Mouse (Mus musculus): ENCODE measurements around the gene Pcsk5. TPM values are rescaled to one million over a fixed set of nuclear protein-coding genes. Genes with fewer than 3 reads are reported as not detected.

Pcsk5 gene
- total RNA-seq, 2 experiments from 2014 or later = 2.6 to 2.9 TPM

GRCm38 (mm10) chr19:17815062-17815461 is 22.4 kb downstream of the Pcsk5 start:
- no peak for DNase-seq (ENCODE audit: low spot score)
- intact Hi-C loops (cut with DNase I) = no loop called here

GRCm38 (mm10) chr19:17813449-17813990 is 23.9 kb downstream of the Pcsk5 start:
- intact Hi-C loops (cut with DNase I) = no loop called here
- DNase-seq (ENCODE audit: low spot score) = no peak

GRCm38 (mm10) chr19:17812661-17813060 is 24.8 kb downstream of the Pcsk5 start:
- DNase-seq (ENCODE audit: low spot score) = no peak
- intact Hi-C loops (cut with DNase I) = no loop called here

DNA sequence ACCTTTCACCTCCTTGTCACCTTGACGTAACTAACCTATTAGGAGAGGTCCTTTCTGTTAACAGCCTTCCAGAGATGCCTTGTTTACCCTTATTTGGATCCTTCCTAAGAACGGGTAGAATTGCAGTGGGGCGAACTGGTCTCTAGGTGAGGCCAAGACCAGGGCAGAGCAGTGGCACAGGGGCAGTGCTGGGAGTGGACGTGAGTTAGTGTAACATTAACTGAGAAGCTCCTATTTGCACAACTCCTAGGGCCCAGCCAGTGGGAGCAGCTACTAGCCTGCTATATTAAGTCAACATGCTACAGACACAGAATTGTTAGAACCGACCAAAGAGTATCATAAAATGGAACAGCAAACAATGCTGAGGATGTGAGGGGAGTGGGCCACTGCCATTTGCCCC is 30.8 kb downstream of the Pcsk5 start:
- intact Hi-C loops (cut with DNase I) = no loop called here
- DNase-seq (ENCODE audit: low spot score) = no peak

DNA sequence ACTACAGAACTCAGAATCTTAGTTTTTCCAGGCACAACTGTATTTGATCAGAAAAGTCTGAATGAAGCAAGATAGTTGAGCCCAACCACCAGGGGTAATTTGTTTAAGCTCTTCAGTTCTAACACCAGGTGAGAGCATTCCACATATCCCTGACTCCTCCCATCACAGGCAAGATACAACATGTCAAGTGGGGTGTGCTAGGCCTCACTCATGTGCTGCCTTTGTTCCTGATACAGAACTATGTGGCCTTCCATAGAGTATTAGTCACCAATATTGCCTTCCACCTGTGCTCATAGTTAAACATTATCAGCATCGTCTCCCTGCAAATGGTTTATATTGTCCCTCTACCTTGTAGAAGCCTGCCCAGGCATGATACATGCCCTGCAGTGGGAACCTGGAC is 36.6 kb downstream of the Pcsk5 start:
- no peak for DNase-seq (ENCODE audit: low spot score)
- intact Hi-C loops (cut with DNase I) = no loop called here

GRCm38 (mm10) chr19:17799419-17800185 is 37.8 kb downstream of the Pcsk5 start:
- intact Hi-C loops (cut with DNase I) = no loop called here
- DNase-seq (ENCODE audit: low spot score) = no peak

DNA sequence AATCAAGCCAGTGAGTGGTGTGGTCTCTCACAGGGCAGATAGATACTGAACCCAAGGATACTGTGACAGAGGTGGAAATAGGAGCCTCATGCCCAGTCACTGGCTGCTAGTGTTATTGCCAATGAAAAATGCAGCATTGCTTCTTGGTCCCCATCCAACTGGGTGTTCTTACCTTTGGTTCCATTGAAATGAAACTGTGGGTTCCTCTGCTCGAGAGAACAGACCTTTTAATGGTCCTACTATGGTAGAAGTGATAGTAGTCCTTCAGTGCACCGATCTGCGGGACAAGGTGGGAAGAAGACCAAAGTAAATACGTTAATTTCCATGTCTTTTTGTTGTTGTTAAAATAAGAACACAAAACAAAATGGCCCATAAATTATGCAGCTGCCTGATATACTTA is 44.0 kb downstream of the Pcsk5 start:
- intact Hi-C loops (cut with DNase I) = no loop called here
- DNase-seq (ENCODE audit: low spot score) = no peak

GRCm38 (mm10) chr19:17791485-17792052 is 45.9 kb downstream of the Pcsk5 start:
- intact Hi-C loops (cut with DNase I) = no loop called here
- DNase-seq (ENCODE audit: low spot score) = no peak

GRCm38 (mm10) chr19:17788617-17789317 is 48.7 kb downstream of the Pcsk5 start:
- intact Hi-C loops (cut with DNase I) = no loop called here
- no peak for DNase-seq (ENCODE audit: low spot score)

- DNase-seq (ENCODE audit: low spot score) = no peak
- intact Hi-C loops (cut with DNase I) = no loop called here
These were observed 50.7 kb downstream of the Pcsk5 start for GRCm38 (mm10) chr19:17786744-17787143.

DNA sequence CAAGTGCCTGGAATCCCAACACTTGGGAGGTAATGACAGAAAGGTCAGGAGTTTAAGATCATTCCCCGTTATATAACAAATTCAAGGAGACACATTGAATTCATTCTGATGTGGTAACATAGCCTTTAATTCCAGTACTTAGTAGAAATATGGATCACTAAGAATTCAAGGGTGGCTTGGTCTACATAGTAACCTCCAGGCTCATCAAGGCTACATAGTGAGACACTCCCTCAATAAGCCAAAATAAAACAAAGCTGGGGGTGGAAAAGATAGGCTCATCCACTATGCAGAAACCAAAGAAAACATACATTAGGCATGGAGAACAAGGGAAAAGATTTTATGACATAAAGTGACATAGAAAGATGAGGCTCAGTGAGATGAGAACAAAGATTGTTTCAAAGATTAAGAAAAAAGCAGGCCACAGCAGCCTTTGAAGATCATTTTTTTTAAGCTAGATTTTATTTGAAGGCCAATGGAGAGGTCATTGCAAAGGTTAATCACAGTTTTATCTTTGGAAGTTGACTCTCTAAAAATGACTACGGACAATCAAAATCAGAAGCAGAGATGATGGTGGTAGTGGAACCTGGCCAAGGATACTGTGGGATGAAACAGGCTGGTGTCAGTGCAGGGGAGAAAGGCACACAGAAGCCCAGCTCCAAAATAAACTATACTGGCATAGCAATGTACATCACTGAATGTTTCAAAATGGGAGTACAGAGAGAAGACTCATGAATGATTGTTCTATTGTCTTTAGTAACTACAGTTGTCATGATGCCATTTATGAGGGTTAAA is 52.8 kb downstream of the Pcsk5 start:
- no peak for DNase-seq (ENCODE audit: low spot score)
- intact Hi-C loops (cut with DNase I) = no loop called here

DNA sequence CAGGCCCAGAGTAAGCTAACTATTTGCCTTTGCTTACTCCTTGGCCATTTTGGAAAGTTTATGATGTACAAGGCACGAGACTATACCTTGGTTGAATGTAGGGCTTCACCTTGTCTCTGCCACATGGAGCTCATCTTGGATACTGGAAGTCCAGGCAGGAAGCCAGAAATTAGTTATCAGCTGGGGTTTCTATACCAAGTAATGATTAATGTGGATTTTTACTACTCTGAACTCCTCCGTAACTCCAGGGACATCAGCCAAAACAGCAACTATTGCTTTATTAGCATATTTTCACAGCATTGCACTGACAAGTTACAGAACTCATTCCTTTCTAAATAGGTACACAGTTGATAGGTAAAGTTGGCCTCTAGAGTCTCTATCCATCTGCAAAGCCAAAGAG is 54.2 kb downstream of the Pcsk5 start:
- no peak for DNase-seq (ENCODE audit: low spot score)
- intact Hi-C loops (cut with DNase I) = no loop called here

- intact Hi-C loops (cut with DNase I) = no loop called here
- no peak for DNase-seq (ENCODE audit: low spot score)
These were observed 56.1 kb downstream of the Pcsk5 start for GRCm38 (mm10) chr19:17781323-17781722.

DNA sequence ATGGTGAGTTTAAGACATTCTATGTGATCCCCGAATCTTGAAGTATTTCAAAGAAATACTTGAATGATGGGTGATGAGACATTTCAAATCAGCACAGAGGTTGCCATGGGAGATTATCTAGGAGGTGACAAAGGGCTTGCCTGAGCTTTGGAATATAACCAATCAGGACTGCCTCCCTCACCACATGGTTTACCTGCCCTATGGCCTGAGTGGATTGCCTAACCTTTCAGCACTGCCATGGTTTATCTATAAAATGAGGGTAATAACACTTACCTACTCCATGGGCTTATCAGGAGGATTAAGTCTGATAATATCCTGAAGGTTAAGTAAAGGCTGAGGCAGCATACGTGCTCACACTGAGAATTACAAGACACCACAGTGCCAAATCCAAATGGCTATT is 61.5 kb downstream of the Pcsk5 start:
- DNase-seq (ENCODE audit: low spot score) = no peak
- intact Hi-C loops (cut with DNase I) = no loop called here

DNA sequence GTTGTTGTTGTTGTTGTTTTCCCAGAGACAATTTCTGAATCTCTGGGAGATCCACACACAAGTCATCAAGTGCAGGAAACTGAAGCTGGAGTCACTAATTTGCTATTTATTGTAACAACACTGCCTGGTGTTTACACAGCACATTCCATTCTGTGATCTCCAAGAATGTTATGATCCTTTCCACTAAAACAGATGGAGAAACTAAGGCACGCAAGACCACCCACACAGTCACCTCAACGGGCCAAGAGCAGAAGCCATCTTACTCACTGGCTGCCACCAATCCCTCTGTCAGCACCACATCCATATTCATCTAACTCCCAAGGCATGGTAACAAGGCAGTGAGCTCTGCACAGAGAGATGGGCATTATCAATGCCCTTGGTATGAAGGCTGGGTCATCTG is 62.3 kb downstream of the Pcsk5 start:
- intact Hi-C loops (cut with DNase I) = no loop called here
- DNase-seq (ENCODE audit: low spot score) = no peak

DNA sequence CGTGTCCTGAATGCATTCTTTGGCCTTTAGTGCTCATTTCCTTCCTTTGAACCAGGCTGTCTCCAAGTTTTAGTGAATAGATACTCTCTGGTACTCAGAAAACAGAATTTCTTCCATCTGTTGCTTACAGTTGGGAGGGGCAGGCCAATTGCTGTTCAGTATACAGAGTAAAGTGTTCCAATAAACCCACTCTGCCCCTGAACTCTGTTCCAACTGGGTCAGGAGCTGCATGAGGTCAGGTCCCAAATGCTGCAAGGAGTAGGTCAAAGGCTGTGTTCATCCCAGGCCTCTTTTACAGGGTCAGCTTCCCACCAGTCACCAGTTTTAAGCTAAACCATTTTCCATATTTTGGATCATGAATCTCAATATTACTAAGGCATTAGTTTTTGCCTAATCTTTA is 63.4 kb downstream of the Pcsk5 start:
- intact Hi-C loops (cut with DNase I) = no loop called here
- no peak for DNase-seq (ENCODE audit: low spot score)

DNA sequence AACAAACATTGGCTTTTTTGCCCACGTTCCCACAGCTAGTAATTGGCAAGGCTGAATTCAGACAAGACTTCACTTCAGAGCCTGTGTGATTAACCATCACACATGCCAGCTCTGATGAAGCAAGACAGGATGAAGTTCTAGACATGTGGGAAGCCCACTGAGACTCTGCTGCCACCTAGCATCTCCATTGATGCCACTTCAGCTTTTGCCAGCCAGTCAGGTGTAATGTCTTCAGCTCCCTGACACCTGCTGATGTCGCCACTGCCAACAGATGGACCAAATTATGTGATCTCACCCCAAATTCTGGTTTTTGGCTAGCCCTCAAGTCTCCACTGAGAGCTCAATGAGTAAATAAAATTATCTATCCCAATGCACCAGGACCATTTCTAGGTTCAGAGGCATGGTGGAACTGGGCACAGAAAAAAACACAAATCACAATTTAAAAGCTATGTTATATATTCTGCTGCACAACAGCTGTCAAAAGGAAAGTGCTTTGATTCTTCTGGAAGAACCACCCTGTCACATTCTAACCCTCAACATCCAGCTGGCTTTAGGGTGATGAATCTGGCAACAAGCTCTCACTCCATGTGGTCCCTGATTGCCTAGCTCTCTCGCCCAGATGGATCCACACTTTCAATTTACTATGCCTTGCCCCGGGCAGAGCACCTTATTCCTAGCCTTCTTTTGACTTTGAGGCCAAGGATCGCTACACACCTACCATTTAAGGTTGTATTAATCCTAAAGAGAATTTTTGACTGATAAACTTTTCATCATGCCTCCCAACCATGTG is 67.6 kb downstream of the Pcsk5 start:
- DNase-seq (ENCODE audit: low spot score) = no peak
- intact Hi-C loops (cut with DNase I) = no loop called here

DNA sequence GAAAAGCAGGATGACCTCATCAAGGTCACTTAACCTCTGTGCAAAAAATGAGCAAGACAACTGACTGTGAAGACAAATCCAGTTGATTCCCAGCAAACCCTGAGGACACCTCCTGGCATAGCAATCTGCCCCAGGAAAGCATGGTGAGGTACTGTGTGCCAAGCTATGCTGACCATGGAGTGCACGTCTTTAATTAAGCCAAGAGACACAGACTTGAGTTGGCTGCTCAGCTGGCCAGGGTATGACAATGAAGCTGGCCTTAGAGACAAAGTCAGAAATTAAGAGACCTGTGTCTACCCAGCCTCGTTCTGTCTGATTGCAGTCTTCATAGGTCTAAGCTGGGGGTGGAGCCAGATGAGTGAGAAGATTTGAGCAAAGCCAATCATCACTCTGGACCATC is 72.4 kb downstream of the Pcsk5 start:
- intact Hi-C loops (cut with DNase I) = no loop called here
- no peak for DNase-seq (ENCODE audit: low spot score)

DNA sequence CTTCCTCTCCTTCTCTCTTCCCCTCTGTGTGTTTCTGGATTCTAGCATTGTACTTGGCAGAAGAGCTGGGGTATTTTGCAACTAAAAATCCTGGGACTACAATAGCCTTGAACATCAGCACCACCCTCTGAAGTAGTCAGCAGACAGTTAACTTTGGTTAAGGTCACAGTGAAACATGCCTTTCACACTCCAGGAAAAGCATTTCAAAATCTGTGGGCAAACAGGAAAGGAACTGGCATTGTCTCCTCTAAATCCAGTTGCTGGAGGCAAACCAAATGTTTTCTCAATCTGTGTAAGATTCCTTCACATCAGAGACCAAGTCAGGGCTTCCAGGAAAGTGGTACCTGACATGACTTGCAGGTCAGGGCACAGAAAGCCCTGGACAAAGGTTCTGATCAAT is 74.7 kb downstream of the Pcsk5 start:
- intact Hi-C loops (cut with DNase I) = no loop called here
- no peak for DNase-seq (ENCODE audit: low spot score)

- intact Hi-C loops (cut with DNase I) = no loop called here
- no peak for DNase-seq (ENCODE audit: low spot score)
These were observed 75.8 kb downstream of the Pcsk5 start for GRCm38 (mm10) chr19:17761678-17762077.

Data from heart, postnatal 25 days (tissue).